Mouse (Mus musculus) ZHBTc4 (cell line): ENCODE results near the gene Cd84.

ENCODE experiments used
- DNase-seq: peaks from one replicate; pipeline ENCODE4 v3.0.0-alpha.2; 2011; ENCODE audit warnings: low read depth, low spot score

Cd84 gene

GRCm38 (mm10) chr1:171915638-171916458 is 76.4 kb downstream of the Cd84 start:
- DNase-seq = no peak

DNA sequence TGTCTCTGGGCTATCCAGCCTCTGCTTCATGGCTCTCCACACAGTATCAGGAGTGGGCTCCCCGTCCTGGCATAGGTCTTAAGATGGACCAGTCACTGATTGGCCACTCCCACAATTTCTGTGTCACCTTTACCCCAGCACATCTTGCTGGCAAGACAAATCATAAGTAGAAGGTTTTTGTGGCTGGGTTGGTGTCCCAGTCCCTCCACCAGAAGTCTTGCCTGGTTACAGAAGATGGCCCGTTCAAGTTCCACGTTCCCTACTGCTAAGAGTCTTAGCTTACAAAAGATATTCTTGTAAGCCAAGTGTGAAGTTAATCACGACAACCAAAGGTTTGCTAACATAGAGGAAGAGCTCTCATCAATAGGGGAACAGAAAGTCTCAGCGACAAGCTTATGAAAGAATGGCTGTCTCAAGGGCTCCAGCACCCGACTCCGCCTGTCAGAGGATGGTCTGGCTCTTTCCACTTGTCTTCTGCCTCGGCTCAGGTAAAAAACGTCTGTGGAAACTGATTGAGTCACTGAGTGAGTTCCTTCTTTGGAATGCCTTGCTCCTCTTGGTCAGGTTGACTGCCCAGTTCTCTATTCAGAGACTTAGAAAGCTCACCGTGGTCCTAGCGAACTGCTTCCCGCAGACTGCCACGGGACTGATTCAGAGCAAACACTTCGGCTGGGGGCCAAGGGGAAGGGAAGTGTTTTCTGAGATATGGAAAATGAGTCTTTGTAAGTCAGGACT is 78.0 kb downstream of the Cd84 start, which contains the start of gene Slamf6:
TSS of gene Slamf6 (plus strand) at position 211 of the 735 bp plus-strand sequence.
- no peak for DNase-seq

DNA sequence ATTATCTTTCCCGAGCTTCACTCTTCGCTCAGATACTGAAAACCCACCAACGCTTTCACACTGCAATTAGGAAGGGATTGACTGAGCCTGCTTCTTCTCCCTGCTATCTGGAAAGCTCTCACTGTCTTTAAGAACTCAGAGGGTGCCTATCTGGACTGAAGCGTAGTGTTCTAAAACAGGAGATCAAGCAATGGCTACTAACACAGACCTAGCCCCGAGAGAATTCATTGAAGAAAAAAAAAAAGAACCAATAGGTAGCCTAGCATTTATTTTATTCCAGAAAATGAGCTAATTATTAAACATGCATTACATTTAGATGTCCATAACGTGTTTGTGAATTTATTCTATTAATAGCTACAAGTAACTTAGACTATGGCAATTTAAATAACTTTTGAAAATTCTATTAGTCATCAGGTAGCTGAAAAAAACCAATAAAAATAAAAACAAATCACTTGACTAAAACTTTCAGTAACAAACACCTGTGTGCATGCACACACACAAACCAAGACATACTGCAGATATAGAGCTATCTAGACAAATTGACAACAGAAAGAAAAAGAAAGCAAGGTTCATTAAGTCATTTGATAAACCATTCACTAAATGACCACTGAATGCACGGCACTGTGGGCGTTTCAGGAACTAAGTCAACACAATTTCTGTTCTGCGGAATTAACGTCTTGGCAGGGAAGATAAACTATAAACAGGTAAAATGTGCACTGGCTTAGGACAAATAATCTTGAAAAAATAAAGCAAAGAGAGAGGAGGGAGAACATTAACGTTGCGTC is 78.8 kb downstream of the Cd84 start:
- no peak for DNase-seq

DNA sequence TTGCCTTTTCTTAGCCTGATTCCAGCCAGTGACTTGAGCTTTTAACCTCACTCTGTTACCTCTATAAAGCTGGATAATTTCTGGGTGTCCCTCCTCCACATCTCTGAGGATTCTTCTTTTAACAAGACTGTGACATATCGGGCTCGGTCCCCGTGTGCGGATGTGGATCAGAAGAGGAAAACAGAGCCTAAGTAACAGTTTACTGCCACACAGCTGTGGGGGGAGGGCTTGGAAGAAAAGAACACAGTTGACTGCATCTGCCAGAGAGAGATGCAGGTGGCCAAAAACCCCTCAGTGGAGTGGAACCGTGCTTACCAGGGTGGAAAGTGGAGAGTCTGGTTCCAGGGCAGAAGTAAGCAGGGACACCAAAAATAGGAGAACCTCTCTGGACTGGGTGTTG is 79.7 kb downstream of the Cd84 start:
- no peak for DNase-seq

- DNase-seq = no peak
Measured at GRCm38 (mm10) chr1:171919901-171920510, 80.5 kb downstream of the Cd84 start.

GRCm38 (mm10) chr1:171920989-171921621 is 81.6 kb downstream of the Cd84 start:
- DNase-seq = no peak

GRCm38 (mm10) chr1:171921641-171922040 is 82.1 kb downstream of the Cd84 start:
- no peak for DNase-seq

- DNase-seq = no peak
Measured at GRCm38 (mm10) chr1:171922844-171923243, 83.3 kb downstream of the Cd84 start.

- no peak for DNase-seq
Measured at GRCm38 (mm10) chr1:171924900-171925299, 85.4 kb downstream of the Cd84 start.

- no peak for DNase-seq
Measured at GRCm38 (mm10) chr1:171933851-171934250, 94.4 kb downstream of the Cd84 start.

DNA sequence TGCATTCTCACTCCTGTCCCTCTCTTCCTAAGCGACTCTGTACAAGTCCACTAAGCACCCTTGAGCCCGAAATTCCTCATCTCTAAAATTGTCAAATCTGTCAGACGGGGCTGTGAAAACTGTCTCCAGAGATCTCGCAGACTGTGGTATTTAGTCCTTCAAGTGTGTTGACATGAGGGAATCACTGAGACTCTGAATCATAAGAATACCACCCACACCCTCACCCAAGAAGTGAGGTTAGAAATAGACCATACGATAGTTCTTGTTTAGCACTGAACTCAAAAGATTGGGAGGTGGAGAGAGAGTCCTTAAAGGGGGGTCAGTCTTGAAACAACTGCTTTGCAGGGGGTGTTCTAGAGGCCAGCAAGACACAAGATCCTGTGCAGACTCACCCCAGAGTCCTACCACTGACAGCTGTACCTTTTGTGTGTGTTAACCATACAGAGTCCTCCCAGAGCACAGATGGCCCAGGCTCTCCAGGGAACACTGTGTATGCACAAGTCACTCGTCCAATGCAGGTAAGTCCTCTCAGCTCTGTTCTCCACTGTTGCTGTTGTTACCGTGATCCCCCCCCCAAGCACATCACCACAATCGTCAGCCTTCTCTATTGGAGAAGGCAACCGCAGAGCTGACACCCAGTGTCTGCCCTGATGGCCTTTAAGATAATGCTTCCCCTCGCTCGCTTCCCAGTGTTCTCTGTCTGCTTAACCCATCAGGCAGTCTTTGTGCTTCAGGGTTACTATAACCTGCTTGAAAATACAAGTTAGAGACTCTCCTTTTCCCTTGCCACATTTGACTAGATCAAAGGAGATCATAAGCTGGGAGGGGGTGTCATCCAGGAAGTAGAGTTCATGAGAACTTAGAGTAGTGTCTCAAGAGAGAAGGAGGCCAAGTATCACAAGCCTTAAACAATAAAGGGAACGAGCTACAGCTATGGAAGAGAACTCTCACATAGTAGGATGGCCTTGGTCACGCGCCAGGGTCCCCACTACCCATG is 99.8 kb downstream of the Cd84 start:
- DNase-seq = no peak
